Mouse (Mus musculus) telencephalon, adult 2 months (tissue): ENCODE measurements around the gene Tenm4.

Source experiments
- DNase-seq: peaks from one replicate; pipeline ENCODE4 v3.0.0-alpha.2; 2011; ENCODE audit warnings: low read depth, low spot score

Gene Tenm4

GRCm38 (mm10) chr7:96524486-96525205 is 353.6 kb downstream of the Tenm4 start:
- no peak for DNase-seq

- DNase-seq = no peak
Measured at GRCm38 (mm10) chr7:96525344-96525743, 354.3 kb downstream of the Tenm4 start.

DNA sequence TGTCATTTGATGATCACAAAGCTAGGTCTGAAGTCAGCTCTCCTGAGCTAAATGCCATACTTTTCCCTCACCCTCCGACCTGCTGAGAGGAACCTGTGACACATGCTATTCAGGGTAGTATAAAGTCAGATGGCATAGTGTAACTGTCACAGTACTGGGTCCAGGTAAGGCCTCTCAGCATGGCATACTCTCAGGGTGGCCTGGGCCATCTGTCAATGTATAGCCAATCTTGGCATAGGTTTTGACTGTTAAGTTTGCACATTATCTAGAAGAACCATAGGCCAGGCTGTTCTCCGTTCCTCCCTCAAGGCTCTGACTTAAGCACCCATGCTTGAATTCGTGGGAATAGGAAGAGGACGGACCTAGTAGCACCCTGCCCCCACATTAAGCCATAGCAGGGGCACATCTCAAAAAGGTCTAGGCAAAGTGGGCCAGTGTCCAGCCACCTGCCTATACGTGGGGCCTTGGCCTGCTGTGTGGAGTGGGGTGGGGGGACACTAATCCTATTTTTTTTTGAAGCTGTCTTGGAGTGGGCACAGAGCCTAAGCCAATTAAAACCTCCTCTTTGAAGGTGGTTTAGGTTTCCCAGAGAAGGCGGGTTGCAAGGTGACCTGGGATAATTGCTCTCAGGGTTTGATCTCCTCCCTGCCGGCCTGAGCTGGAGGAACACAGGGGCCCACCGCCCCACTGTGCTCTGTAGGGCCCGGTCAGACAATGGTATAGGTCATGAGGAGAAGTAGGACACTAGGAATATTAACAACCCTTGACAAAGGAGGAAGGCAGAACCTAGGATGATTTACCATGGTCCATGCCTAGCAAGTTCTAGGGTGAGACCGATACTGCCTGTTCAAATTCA is 359.8 kb downstream of the Tenm4 start:
- no peak for DNase-seq

GRCm38 (mm10) chr7:96531954-96532737 is 361.1 kb downstream of the Tenm4 start:
- DNase-seq = no peak

GRCm38 (mm10) chr7:96532804-96533400 is 361.9 kb downstream of the Tenm4 start:
- no peak for DNase-seq

- DNase-seq = no peak
Measured at GRCm38 (mm10) chr7:96536313-96536880, 365.4 kb downstream of the Tenm4 start.

DNA sequence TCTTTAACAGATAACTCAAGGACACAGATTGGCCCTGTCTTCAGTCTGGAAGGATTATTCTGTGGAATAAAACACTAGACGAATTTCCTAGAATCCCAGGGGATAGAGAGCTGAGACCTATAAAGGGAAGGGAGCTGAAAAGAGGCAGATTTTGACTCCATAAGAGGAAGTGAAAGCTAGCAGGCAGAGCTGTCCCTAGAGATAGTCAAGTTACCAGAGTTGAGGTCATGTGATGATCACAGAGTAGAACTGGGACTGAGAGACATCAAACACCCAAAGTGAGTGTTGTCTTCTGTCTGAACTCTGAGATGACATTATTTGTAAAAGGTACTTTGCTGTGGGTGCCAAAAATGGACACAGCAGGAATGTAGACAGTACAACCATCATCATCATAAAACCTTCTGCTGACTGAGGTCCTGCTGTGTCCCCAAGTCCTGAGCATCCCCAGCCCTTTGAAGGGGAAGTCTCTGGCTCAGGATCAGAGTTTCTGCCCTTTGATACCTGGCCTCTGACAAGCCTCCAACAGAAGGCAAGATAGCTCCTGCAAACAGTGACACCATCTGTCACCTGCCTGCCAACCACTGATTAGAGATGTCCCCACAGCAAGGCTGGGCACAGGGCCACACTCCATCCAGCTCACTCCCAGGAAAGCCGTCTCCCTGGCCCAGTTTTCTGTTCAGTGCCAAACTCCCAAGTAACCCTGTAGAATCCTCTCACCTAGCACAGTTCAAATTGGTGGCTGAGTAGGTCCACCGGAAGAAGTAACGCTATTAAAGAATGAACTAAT is 368.4 kb downstream of the Tenm4 start:
- DNase-seq = no peak

GRCm38 (mm10) chr7:96540458-96541096 is 369.5 kb downstream of the Tenm4 start:
- no peak for DNase-seq

DNA sequence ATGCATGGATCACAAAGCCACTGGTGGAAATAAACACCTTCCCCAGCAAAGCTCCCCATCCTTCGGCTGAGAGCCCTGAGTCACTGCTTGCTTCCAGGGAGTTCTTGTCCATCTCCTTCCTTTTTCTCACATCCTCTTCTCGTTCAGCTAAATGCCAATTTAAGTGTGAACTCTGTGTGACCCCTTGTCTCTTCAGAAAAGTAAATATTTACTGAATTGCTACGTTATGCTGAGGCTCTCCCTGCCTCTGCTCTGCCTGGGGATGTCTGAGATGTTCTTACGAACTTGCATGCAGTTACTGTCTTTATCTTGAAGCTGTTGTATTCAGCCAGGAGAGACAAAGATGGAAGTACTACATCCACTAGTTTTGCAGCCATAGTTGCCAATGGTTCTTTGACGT is 374.9 kb downstream of the Tenm4 start:
- no peak for DNase-seq

DNA sequence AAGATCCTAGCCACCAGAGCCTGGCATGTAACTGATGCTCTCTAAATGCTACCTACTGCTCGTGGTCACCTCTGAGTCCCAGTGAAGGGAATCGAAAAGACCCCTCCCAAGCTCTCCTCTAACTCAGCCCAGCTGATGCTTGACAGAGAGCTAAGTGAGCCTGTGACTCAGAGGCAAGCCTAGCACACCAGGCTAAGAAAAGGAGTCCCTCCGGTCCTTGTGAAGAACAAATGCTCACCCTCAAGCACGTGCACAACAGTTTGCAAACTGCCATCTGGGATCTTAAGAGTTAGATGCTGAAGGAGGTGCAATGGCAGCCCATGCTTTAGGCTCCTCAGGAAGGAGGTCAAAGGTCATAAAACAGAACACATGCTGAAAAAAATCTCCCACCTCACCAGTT is 380.8 kb downstream of the Tenm4 start:
- no peak for DNase-seq

GRCm38 (mm10) chr7:96552292-96552860 is 381.3 kb downstream of the Tenm4 start:
- no peak for DNase-seq

- no peak for DNase-seq
Measured at GRCm38 (mm10) chr7:96554277-96554690, 383.2 kb downstream of the Tenm4 start.

DNA sequence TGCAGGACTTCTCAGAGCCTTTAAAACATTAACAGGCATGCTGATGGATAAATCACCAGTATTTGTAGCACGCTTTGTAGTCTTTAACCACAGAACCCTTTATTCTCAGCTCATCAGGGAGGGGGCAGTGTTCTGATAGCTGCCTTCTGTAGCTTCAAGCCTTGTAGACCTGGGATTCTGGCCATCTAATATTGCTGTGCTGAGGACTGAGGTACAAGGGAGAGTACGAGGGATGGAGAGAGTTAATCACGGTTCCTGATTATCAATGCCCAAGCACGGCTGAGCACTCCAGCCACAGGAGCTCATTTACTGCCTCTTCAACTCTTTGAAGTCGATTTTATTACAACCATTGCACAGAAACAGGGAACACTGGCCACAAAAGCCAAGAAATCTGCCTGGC is 384.2 kb downstream of the Tenm4 start:
- no peak for DNase-seq

DNA sequence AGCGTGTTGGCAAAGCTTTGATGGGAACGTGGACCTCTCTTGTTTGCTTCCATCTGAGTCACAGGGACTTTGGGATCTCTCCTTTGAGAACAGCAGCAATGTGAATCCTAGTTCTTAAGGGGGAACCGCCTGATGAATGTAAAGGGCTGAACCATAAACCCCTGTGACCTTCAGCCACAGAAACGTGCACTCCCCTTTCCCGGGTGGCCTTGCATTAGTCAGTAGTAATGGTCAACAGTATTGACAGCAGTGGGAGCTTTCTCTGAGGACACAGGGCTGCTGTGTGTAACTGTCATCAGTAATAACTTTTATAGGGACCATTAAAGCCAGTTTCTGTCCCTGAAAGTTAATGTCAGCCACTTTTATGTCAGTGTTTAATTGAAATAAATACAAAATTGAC is 385.7 kb downstream of the Tenm4 start:
- no peak for DNase-seq

DNA sequence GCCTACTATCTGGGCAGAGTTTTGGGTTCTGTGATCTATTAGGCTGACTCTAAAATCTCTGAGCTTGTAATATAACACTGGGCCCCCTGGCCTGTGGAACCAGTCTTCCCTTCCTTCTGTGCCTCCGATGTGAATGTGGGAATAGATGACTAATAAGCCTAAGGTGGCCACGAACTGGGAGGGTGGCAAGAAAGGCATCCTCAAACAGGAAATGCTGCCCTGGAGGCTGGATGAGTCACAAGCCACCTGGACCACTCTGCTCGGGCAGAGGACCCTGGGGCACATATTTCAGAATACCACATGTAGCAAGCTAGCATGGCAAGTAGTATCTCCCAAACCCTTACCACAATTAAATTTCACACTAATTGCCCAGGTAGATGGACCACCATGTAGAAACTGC is 391.8 kb downstream of the Tenm4 start:
- DNase-seq = no peak

GRCm38 (mm10) chr7:96563329-96564065 is 392.5 kb downstream of the Tenm4 start:
- no peak for DNase-seq

GRCm38 (mm10) chr7:96565806-96566205 is 394.8 kb downstream of the Tenm4 start:
- DNase-seq = no peak

DNA sequence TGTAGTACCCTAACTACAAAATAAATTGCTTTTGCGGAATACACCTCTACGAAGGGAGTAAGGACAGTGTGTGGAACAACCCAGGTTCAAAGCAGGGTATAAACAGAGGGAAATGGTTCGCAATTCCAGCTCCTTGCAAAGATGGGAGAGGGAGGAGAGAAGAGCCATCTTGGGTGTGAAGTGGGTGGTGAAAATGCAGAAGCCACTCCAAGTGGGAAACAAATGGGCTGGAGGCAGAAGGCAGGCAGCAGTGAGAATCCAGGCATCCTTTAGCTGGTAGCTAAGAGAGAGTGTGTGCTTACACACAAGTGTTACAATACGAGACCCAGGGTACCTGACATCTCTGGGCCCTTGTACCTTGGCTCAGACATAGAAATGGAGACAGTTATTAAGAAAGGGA is 395.2 kb downstream of the Tenm4 start:
- peak; percentile 75 for DNase-seq

DNA sequence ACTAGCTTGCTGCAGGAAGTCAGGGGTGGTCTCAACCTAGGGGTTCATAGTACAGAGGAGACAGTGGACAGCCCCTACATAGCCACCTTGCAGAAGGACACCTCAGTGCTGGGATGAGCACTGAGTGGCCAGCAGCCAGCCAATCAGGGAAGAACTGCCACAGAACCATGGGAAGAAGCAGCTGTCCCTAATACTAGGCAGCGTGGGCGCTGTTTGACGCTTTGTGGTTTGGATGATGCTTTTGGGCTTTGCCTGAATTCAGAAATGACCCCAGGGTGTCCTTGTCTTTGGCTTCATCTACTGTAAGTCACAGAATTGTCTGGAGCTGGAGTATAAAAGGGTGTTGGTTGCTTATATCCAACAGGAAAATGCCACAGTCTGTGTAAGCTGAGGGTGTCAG is 397.0 kb downstream of the Tenm4 start:
- DNase-seq = no peak
